Mouse (Mus musculus): ENCODE results near the gene Zfp750. TPM values are rescaled to one million over a fixed set of nuclear protein-coding genes. Genes with fewer than 3 reads are reported as not detected.

The Zfp750 gene
- total and polyA plus RNA-seq, 3 experiments, result 0.06 to 0.08 TPM; not detected in 1

Other genes starting within 250 kb of the Zfp750 start
- gene Wdr45b, start 164.9 kb downstream of the Zfp750 start, total RNA-seq (2012; rRNA removed), result 41.5 and 41.9 TPM in 2 replicates
- 10 to 100 TPM in 1 of 2 experiments, not detected in 1; 39.3 TPM for gene Wdr45b, start 164.9 kb downstream of the Zfp750 start, polyA plus RNA-seq (2012; ENCODE audit: insufficient read depth in 1 of 2, insufficient read length in 2 of 2, low read depth in 1 of 2, low replicate concordance in 2 of 2, missing spikeins in 1 of 2)
- gene Rab40b, start 131.1 kb downstream of the Zfp750 start, total RNA-seq (2012; rRNA removed), result 0.23 and 0.39 TPM in 2 replicates
- not detected for gene Rab40b, start 131.1 kb downstream of the Zfp750 start, polyA plus RNA-seq (2012; ENCODE audit: insufficient read depth in 1 of 2, insufficient read length in 2 of 2, low read depth in 1 of 2, low replicate concordance in 2 of 2, missing spikeins in 1 of 2)
- 22.5 and 25.9 TPM in 2 replicates for gene Fn3krp, start 97.9 kb downstream of the Zfp750 start, total RNA-seq (2012; rRNA removed)
- 10 to 100 TPM in 1 of 2 experiments, 1 to 10 TPM in 1; 6.8 to 77.1 TPM for gene Fn3krp, start 97.9 kb downstream of the Zfp750 start, polyA plus RNA-seq (2012; ENCODE audit: insufficient read depth in 1 of 2, insufficient read length in 2 of 2, low read depth in 1 of 2, low replicate concordance in 2 of 2, missing spikeins in 1 of 2)
- 0.27 TPM in 1 of 2 replicates, not detected in the other for gene Fn3k, start 84.4 kb downstream of the Zfp750 start, total RNA-seq (2012; rRNA removed)
- gene Fn3k, start 84.4 kb downstream of the Zfp750 start, polyA plus RNA-seq (2012; ENCODE audit: insufficient read depth in 1 of 2, insufficient read length in 2 of 2, low read depth in 1 of 2, low replicate concordance in 2 of 2, missing spikeins in 1 of 2), result under 1 TPM in 1 of 2 experiments, not detected in 1; 0.07 TPM
- 65.3 and 72.3 TPM in 2 replicates for gene Tbcd, start 67.4 kb downstream of the Zfp750 start, total RNA-seq (2012; rRNA removed)
- gene Tbcd, start 67.4 kb downstream of the Zfp750 start, polyA plus RNA-seq (2012; ENCODE audit: insufficient read depth in 1 of 2, insufficient read length in 2 of 2, low read depth in 1 of 2, low replicate concordance in 2 of 2, missing spikeins in 1 of 2), result 10 to 100 TPM in 1 of 2 experiments, not detected in 1; 50.0 TPM
- 3.6 and 4.7 TPM in 2 replicates for gene B3gntl1, start 153.8 kb upstream of the Zfp750 start, total RNA-seq (2012; rRNA removed)
- 1 to 10 TPM in 1 of 2 experiments, not detected in 1; 5.6 TPM for gene B3gntl1, start 153.8 kb upstream of the Zfp750 start, polyA plus RNA-seq (2012; ENCODE audit: insufficient read depth in 1 of 2, insufficient read length in 2 of 2, low read depth in 1 of 2, low replicate concordance in 2 of 2, missing spikeins in 1 of 2)
- gene Metrnl, start 182.2 kb upstream of the Zfp750 start, total RNA-seq (2012; rRNA removed), result 2.7 TPM in 2 replicates
- 1 to 10 TPM in 1 of 2 experiments, not detected in 1; 2.9 TPM for gene Metrnl, start 182.2 kb upstream of the Zfp750 start, polyA plus RNA-seq (2012; ENCODE audit: insufficient read depth in 1 of 2, insufficient read length in 2 of 2, low read depth in 1 of 2, low replicate concordance in 2 of 2, missing spikeins in 1 of 2)